Mouse (Mus musculus) G1E (cell line): Measurements from ENCODE around the gene Myo16.

Source experiments
- CTCF ChIP-seq: IDR thresholded peaks from 2 replicates; pipeline ENCODE4 v1.5.1; 2012; ENCODE audit warnings: low read depth, low read length, inconsistent platforms, mixed read lengths
- GATA1 ChIP-seq: IDR thresholded peaks from 2 replicates; pipeline ENCODE4 v1.6.1; 2012; ENCODE audit warnings: borderline replicate concordance, low read length, inconsistent platforms, mixed read lengths
- GATA2 ChIP-seq: IDR thresholded peaks from 2 replicates; pipeline ENCODE4 v1.6.1; 2012; ENCODE audit warnings: low read depth, low read length, inconsistent platforms, borderline replicate concordance
- TAL1 ChIP-seq: conservative IDR thresholded peaks from 2 replicates; pipeline ENCODE4 v1.6.1; 2012; ENCODE audit warnings: low read depth, low read length, inconsistent platforms, mixed read lengths

- no peak for TF ChIP-seq CTCF
- no peak for TF ChIP-seq GATA1
- no peak for TF ChIP-seq GATA2
- TF ChIP-seq TAL1, result no peak
Observed at GRCm38 (mm10) chr8:10538319-10538718, 384.6 kb downstream of the Myo16 start.
